Mouse (Mus musculus) cerebellum, adult 9-11 months (tissue): ENCODE data around the gene 4933425L06Rik.

ENCODE experiments used
- DNase-seq: peaks from one replicate; pipeline ENCODE4 v3.0.0; 2022

The 4933425L06Rik gene

GRCm38 (mm10) chr13:105081862-105082261 lies at the start of gene 4933425L06Rik:
TSS of gene 4933425L06Rik (plus strand) at chr13:105082122.
- no peak for DNase-seq

GRCm38 (mm10) chr13:105037816-105038215 lies 44.1 kb upstream of the 4933425L06Rik start:
- DNase-seq, result no peak

GRCm38 (mm10) chr13:105038334-105038733 lies 43.6 kb upstream of the 4933425L06Rik start:
- DNase-seq, result no peak

GRCm38 (mm10) chr13:105043882-105044281 lies 38.0 kb upstream of the 4933425L06Rik start:
- peak; percentile 63 for DNase-seq

- DNase-seq, result peak; percentile 48
Measured at GRCm38 (mm10) chr13:105047377-105047776, 34.5 kb upstream of the 4933425L06Rik start.

GRCm38 (mm10) chr13:105048662-105049061 lies 33.3 kb upstream of the 4933425L06Rik start:
- peak; percentile 38 for DNase-seq

GRCm38 (mm10) chr13:105051432-105051831 lies 30.5 kb upstream of the 4933425L06Rik start:
- no peak for DNase-seq

GRCm38 (mm10) chr13:105053618-105054017 lies 28.3 kb upstream of the 4933425L06Rik start:
- DNase-seq, result peak; percentile 61

GRCm38 (mm10) chr13:105054181-105054940 lies 27.6 kb upstream of the 4933425L06Rik start, which contains the start of gene Rgs7bp:
TSS of gene Rgs7bp (minus strand) at chr13:105054930.
- peak; percentile 86 for DNase-seq

- no peak for DNase-seq
Measured at GRCm38 (mm10) chr13:105054941-105055309, 27.0 kb upstream of the 4933425L06Rik start.

- no peak for DNase-seq
Measured at GRCm38 (mm10) chr13:105055374-105055773, 26.5 kb upstream of the 4933425L06Rik start.

- no peak for DNase-seq
Measured at GRCm38 (mm10) chr13:105066119-105066518, 15.8 kb upstream of the 4933425L06Rik start.

GRCm38 (mm10) chr13:105066890-105067845 lies 14.8 kb upstream of the 4933425L06Rik start:
- no peak for DNase-seq

- DNase-seq, result no peak
Measured at GRCm38 (mm10) chr13:105089276-105089675, 7.4 kb downstream of the 4933425L06Rik start.

- no peak for DNase-seq
Measured at GRCm38 (mm10) chr13:105096316-105096715, 14.4 kb downstream of the 4933425L06Rik start.

- no peak for DNase-seq
Measured at GRCm38 (mm10) chr13:105100705-105101104, 18.8 kb downstream of the 4933425L06Rik start.

GRCm38 (mm10) chr13:105104385-105104784 lies 22.5 kb downstream of the 4933425L06Rik start:
- no peak for DNase-seq

GRCm38 (mm10) chr13:105111599-105111998 lies 29.7 kb downstream of the 4933425L06Rik start:
- no peak for DNase-seq

GRCm38 (mm10) chr13:105121617-105122016 lies 39.7 kb downstream of the 4933425L06Rik start:
- no peak for DNase-seq

- DNase-seq, result no peak
Measured at GRCm38 (mm10) chr13:105122092-105122491, 40.2 kb downstream of the 4933425L06Rik start.

- no peak for DNase-seq
Measured at GRCm38 (mm10) chr13:105130080-105130479, 48.2 kb downstream of the 4933425L06Rik start.

GRCm38 (mm10) chr13:105132370-105132769 lies 50.4 kb downstream of the 4933425L06Rik start:
- no peak for DNase-seq

GRCm38 (mm10) chr13:105132776-105133175 lies 50.9 kb downstream of the 4933425L06Rik start:
- no peak for DNase-seq
